Mouse (Mus musculus) C2C12 (cell line): ENCODE measurements around the gene Gm37240.

Experiments
- CEBPB ChIP-seq: IDR thresholded peaks from one replicate; pipeline ENCODE4 v1.6.1; 2011; ENCODE audit warnings: low read depth, mild to moderate bottlenecking, control low read depth, moderate library complexity
- CTCF ChIP-seq: IDR thresholded peaks from one replicate; pipeline ENCODE4 v1.5.1; 2011; ENCODE audit not compliant: control insufficient read depth, insufficient read depth, insufficient read length
- MAX ChIP-seq: IDR thresholded peaks from one replicate; pipeline ENCODE4 v1.6.1; 2011; ENCODE audit warnings: mild to moderate bottlenecking, control low read depth
- MYOG ChIP-seq: IDR thresholded peaks from one replicate; pipeline ENCODE4 v1.6.1; 2011; ENCODE audit not compliant: control insufficient read depth, insufficient read length; ENCODE audit errors: extremely low read depth
- USF1 ChIP-seq: IDR thresholded peaks from one replicate; pipeline ENCODE4 v1.6.1; 2011; ENCODE audit warnings: low read depth, mild to moderate bottlenecking, control low read depth, moderate library complexity

DNA sequence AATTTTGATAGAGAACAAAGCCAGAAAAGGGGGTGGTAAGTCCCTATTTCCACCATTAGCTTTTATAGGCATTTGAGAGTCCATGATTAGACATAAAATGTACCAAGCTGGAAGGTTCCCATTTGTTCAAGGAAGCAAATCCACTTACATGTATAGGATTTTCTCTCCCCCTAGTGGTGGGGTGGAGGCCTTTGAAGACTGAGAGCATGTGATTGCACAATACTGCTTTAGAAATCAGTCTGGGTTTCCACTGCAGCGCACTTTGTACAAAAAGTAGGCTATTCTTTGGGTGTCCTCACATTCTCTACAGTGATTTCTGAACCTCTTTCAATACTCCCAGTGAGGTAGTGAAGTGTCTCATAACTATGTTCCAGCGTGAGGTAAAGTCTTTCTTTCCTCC is 316.0 kb downstream of the Gm37240 start:
- TF ChIP-seq CTCF (peak; percentile 33), USF1 (no peak), MYOG (no peak), MAX (no peak), CEBPB (peak; percentile 99)
